Mouse (Mus musculus): ENCODE results near the gene Armh2. TPM values are rescaled to one million over a fixed set of nuclear protein-coding genes. Genes with fewer than 3 reads are reported as not detected.

The Armh2 gene
- polyA plus RNA-seq, 1 experiment from 2014 or later = not detected

- no peaks in the 10 kb centered on the region for H3K36me3 ChIP-seq (replicated peaks; ENCODE audit: control insufficient read depth, insufficient read depth, low read depth, low read length)
- no peak for DNase-seq (ENCODE audit: low spot score)
- no peaks in the 10 kb centered on the region for H3K9me3 ChIP-seq (replicated peaks; ENCODE audit: control insufficient read depth, low read length)
- WGBS = 90% methylated on average over 5 of the region's 5 CpGs
- ATAC-seq (replicated peaks; ENCODE audit: insufficient number of reproducible peaks, low FRiP score, low TSS enrichment, low read depth) = no peak
- no peak overlapping the region for H3K4me3 ChIP-seq (ENCODE audit: low read depth, low read length)
- H3K27me3 ChIP-seq (ENCODE audit: control insufficient read depth, insufficient read depth, low read length) = no peaks in the 10 kb centered on the region
- H3K9ac ChIP-seq (replicated peaks; ENCODE audit: low read length) = no peak overlapping the region
- H3K4me2 ChIP-seq (ENCODE audit: low read depth, low read length) = no peak overlapping the region
- no peaks in the 10 kb centered on the region for H3K4me1 ChIP-seq (ENCODE audit: control insufficient read depth, insufficient read depth, low read length)
- H3K27ac ChIP-seq (replicated peaks; ENCODE audit: low read depth, low read length) = no peak overlapping the region
Measured at GRCm38 (mm10) chr13:24734502-24734901, 6.5 kb upstream of the Armh2 start.

GRCm38 (mm10) chr13:24735608-24736131, 5.4 kb upstream of the Armh2 start:
- Histone ChIP-seq H3K4me2 (ENCODE audit: low read depth, low read length) (no peak overlapping the region), H3K27ac (replicated peaks; ENCODE audit: low read depth, low read length) (no peak overlapping the region), H3K4me3 (ENCODE audit: low read depth, low read length) (no peak overlapping the region), H3K9me3 (replicated peaks; ENCODE audit: control insufficient read depth, low read length) (no peaks in the 10 kb centered on the region), H3K27me3 (ENCODE audit: control insufficient read depth, insufficient read depth, low read length) (no peaks in the 10 kb centered on the region), H3K36me3 (replicated peaks; ENCODE audit: control insufficient read depth, insufficient read depth, low read depth, low read length) (no peaks in the 10 kb centered on the region), H3K9ac (replicated peaks; ENCODE audit: low read length) (no peak overlapping the region), H3K4me1 (ENCODE audit: control insufficient read depth, insufficient read depth, low read length) (no peaks in the 10 kb centered on the region)
- no peak for DNase-seq (ENCODE audit: low spot score)
- WGBS = 87% methylated on average over 6 of the region's 6 CpGs
- no peak for ATAC-seq (replicated peaks; ENCODE audit: insufficient number of reproducible peaks, low FRiP score, low TSS enrichment, low read depth)

GRCm38 (mm10) chr13:24747823-24748222, 6.8 kb downstream of the Armh2 start:
- Histone ChIP-seq H3K36me3 (replicated peaks; ENCODE audit: control insufficient read depth, insufficient read depth, low read depth, low read length) (no peaks in the 10 kb centered on the region; the same call in 1 of the 2 replicates), H3K4me1 (ENCODE audit: control insufficient read depth, insufficient read depth, low read length) (no peaks in the 10 kb centered on the region), H3K27me3 (ENCODE audit: control insufficient read depth, insufficient read depth, low read length) (no peaks in the 10 kb centered on the region), H3K27ac (replicated peaks; ENCODE audit: low read depth, low read length) (no peak overlapping the region), H3K9ac (replicated peaks; ENCODE audit: low read length) (no peak overlapping the region), H3K9me3 (replicated peaks; ENCODE audit: control insufficient read depth, low read length) (no peaks in the 10 kb centered on the region), H3K4me2 (ENCODE audit: low read depth, low read length) (no peak overlapping the region), H3K4me3 (ENCODE audit: low read depth, low read length) (no peak overlapping the region)
- 85% methylated on average over 3 of the region's 3 CpGs for WGBS
- DNase-seq (ENCODE audit: low spot score) (no peak), ATAC-seq (replicated peaks; ENCODE audit: insufficient number of reproducible peaks, low FRiP score, low TSS enrichment, low read depth) (no peak)

- no peaks in the 10 kb centered on the region for H3K9me3 ChIP-seq (replicated peaks; ENCODE audit: control insufficient read depth, low read length)
- no peak for DNase-seq (ENCODE audit: low spot score)
- 94% methylated on average over 8 of the region's 8 CpGs for WGBS
- H3K9ac ChIP-seq (replicated peaks; ENCODE audit: low read length) = no peak overlapping the region
- H3K36me3 ChIP-seq (replicated peaks; ENCODE audit: control insufficient read depth, insufficient read depth, low read depth, low read length) = no peaks in the 10 kb centered on the region; the same call in 1 of the 2 replicates
- H3K27me3 ChIP-seq (ENCODE audit: control insufficient read depth, insufficient read depth, low read length) = no peaks in the 10 kb centered on the region
- H3K4me1 ChIP-seq (ENCODE audit: control insufficient read depth, insufficient read depth, low read length) = no peaks in the 10 kb centered on the region
- H3K27ac ChIP-seq (replicated peaks; ENCODE audit: low read depth, low read length) = no peak overlapping the region
- no peak overlapping the region for H3K4me3 ChIP-seq (ENCODE audit: low read depth, low read length)
- no peak overlapping the region for H3K4me2 ChIP-seq (ENCODE audit: low read depth, low read length)
- no peak for ATAC-seq (replicated peaks; ENCODE audit: insufficient number of reproducible peaks, low FRiP score, low TSS enrichment, low read depth)
Measured at GRCm38 (mm10) chr13:24750807-24751206, 9.8 kb downstream of the Armh2 start.

GRCm38 (mm10) chr13:24751396-24751795, 10.4 kb downstream of the Armh2 start:
- Histone ChIP-seq H3K4me1 (ENCODE audit: control insufficient read depth, insufficient read depth, low read length) (no peaks in the 10 kb centered on the region), H3K4me2 (ENCODE audit: low read depth, low read length) (no peak overlapping the region), H3K36me3 (replicated peaks; ENCODE audit: control insufficient read depth, insufficient read depth, low read depth, low read length) (no peaks in the 10 kb centered on the region; the same call in 1 of the 2 replicates), H3K9me3 (replicated peaks; ENCODE audit: control insufficient read depth, low read length) (no peaks in the 10 kb centered on the region), H3K9ac (replicated peaks; ENCODE audit: low read length) (no peak overlapping the region), H3K27me3 (ENCODE audit: control insufficient read depth, insufficient read depth, low read length) (no peaks in the 10 kb centered on the region), H3K27ac (replicated peaks; ENCODE audit: low read depth, low read length) (no peak overlapping the region), H3K4me3 (ENCODE audit: low read depth, low read length) (no peak overlapping the region)
- no peak for ATAC-seq (replicated peaks; ENCODE audit: insufficient number of reproducible peaks, low FRiP score, low TSS enrichment, low read depth)
- 92% methylated on average over 8 of the region's 8 CpGs for WGBS
- DNase-seq (ENCODE audit: low spot score) = no peak

GRCm38 (mm10) chr13:24756756-24757155, 15.7 kb downstream of the Armh2 start:
- 97% methylated on average over 3 of the region's 3 CpGs for WGBS
- no peak overlapping the region for H3K4me3 ChIP-seq (ENCODE audit: low read depth, low read length)
- ATAC-seq (replicated peaks; ENCODE audit: insufficient number of reproducible peaks, low FRiP score, low TSS enrichment, low read depth) = no peak
- no peaks in the 10 kb centered on the region for H3K4me1 ChIP-seq (ENCODE audit: control insufficient read depth, insufficient read depth, low read length)
- H3K27me3 ChIP-seq (ENCODE audit: control insufficient read depth, insufficient read depth, low read length) = no peaks in the 10 kb centered on the region
- no peaks in the 10 kb centered on the region; the same call in 1 of the 2 replicates for H3K36me3 ChIP-seq (replicated peaks; ENCODE audit: control insufficient read depth, insufficient read depth, low read depth, low read length)
- no peaks in the 10 kb centered on the region for H3K9me3 ChIP-seq (replicated peaks; ENCODE audit: control insufficient read depth, low read length)
- DNase-seq (ENCODE audit: low spot score) = no peak
- no peak overlapping the region for H3K4me2 ChIP-seq (ENCODE audit: low read depth, low read length)
- H3K27ac ChIP-seq (replicated peaks; ENCODE audit: low read depth, low read length) = no peak overlapping the region
- no peak overlapping the region for H3K9ac ChIP-seq (replicated peaks; ENCODE audit: low read length)

GRCm38 (mm10) chr13:24757820-24758564, 17.0 kb downstream of the Armh2 start:
- DNase-seq (ENCODE audit: low spot score) (no peak), ATAC-seq (replicated peaks; ENCODE audit: insufficient number of reproducible peaks, low FRiP score, low TSS enrichment, low read depth) (no peak)
- H3K27ac ChIP-seq (replicated peaks; ENCODE audit: low read depth, low read length) = no peak overlapping the region
- H3K9ac ChIP-seq (replicated peaks; ENCODE audit: low read length) = no peak overlapping the region
- no peaks in the 10 kb centered on the region for H3K9me3 ChIP-seq (replicated peaks; ENCODE audit: control insufficient read depth, low read length)
- H3K4me1 ChIP-seq (ENCODE audit: control insufficient read depth, insufficient read depth, low read length) = no peaks in the 10 kb centered on the region
- no peaks in the 10 kb centered on the region; the same call in 1 of the 2 replicates for H3K36me3 ChIP-seq (replicated peaks; ENCODE audit: control insufficient read depth, insufficient read depth, low read depth, low read length)
- no peaks in the 10 kb centered on the region for H3K27me3 ChIP-seq (ENCODE audit: control insufficient read depth, insufficient read depth, low read length)
- H3K4me3 ChIP-seq (ENCODE audit: low read depth, low read length) = no peak overlapping the region
- 89% methylated on average over 12 of the region's 12 CpGs for WGBS
- no peak overlapping the region for H3K4me2 ChIP-seq (ENCODE audit: low read depth, low read length)

- ATAC-seq (replicated peaks; ENCODE audit: insufficient number of reproducible peaks, low FRiP score, low TSS enrichment, low read depth) (no peak), DNase-seq (ENCODE audit: low spot score) (no peak)
- Histone ChIP-seq H3K4me1 (ENCODE audit: control insufficient read depth, insufficient read depth, low read length) (no peaks in the 10 kb centered on the region), H3K27me3 (ENCODE audit: control insufficient read depth, insufficient read depth, low read length) (no peaks in the 10 kb centered on the region), H3K9me3 (replicated peaks; ENCODE audit: control insufficient read depth, low read length) (no peaks in the 10 kb centered on the region), H3K4me3 (ENCODE audit: low read depth, low read length) (no peak overlapping the region), H3K9ac (replicated peaks; ENCODE audit: low read length) (no peak overlapping the region), H3K36me3 (replicated peaks; ENCODE audit: control insufficient read depth, insufficient read depth, low read depth, low read length) (no peaks in the 10 kb centered on the region; the same call in 1 of the 2 replicates), H3K4me2 (ENCODE audit: low read depth, low read length) (no peak overlapping the region), H3K27ac (replicated peaks; ENCODE audit: low read depth, low read length) (no peak overlapping the region)
- WGBS = 91% methylated on average over 10 of the region's 10 CpGs
Measured at GRCm38 (mm10) chr13:24759451-24759850, 18.4 kb downstream of the Armh2 start.

Measured in embryonic facial prominence, embryonic 11.5 days (tissue).